Mouse (Mus musculus) thymus, adult 2 months (tissue): ENCODE results near the gene 4833439L19Rik.

Source experiments
- CTCF ChIP-seq: fragments of 200-500 bp; IDR thresholded peaks from 2 replicates; pipeline ENCODE4 v1.5.1; 2012; ENCODE audit warnings: mild to moderate bottlenecking, control low read depth, low read length, moderate library complexity, borderline replicate concordance; ENCODE audit not compliant: control insufficient read depth, poor library complexity, insufficient read depth; ENCODE audit errors: extremely low read depth
- POLR2A ChIP-seq: fragments of 200-500 bp; IDR thresholded peaks from 2 replicates; pipeline ENCODE4 v1.6.1; 2012; ENCODE audit warnings: mild to moderate bottlenecking, low read length, control low read depth, moderate library complexity; ENCODE audit not compliant: control insufficient read depth, poor library complexity, insufficient read depth; ENCODE audit errors: extremely low read depth

GRCm38 (mm10) chr13:54559656-54560055 lies 5.6 kb downstream of the 4833439L19Rik start:
- TF ChIP-seq CTCF (no peak), POLR2A (no peak)
